Mouse (Mus musculus): ENCODE measurements around the gene Lamb1. TPM values are rescaled to one million over a fixed set of nuclear protein-coding genes. Genes with fewer than 3 reads are reported as not detected.

The Lamb1 gene
- total and polyA plus RNA-seq, 3 experiments = 0.11 TPM; not detected in 2

GRCm38 (mm10) chr12:31239031-31239583 lies 25.9 kb upstream of the Lamb1 start:
- H3K4me1 ChIP-seq (ENCODE audit: insufficient read depth, low read depth, low read length) = no peaks in the 10 kb centered on the region
- H3K27me3 ChIP-seq (ENCODE audit: insufficient read depth, low read length) = peaks cover 9% of the 10 kb centered on the region
- no peak for ATAC-seq (ENCODE audit: extremely low read depth, insufficient number of reproducible peaks, low FRiP score, poor library complexity, severe bottlenecking)
- H3K9me3 ChIP-seq (replicated peaks) = no peaks in the 10 kb centered on the region
- no peak for TF ChIP-seq GATA1 (IDR thresholded peaks at IDR 0.05; ENCODE audit: borderline replicate concordance, low read length)
- no peak for TF ChIP-seq GATA2 (IDR thresholded peaks at IDR 0.05; ENCODE audit: borderline replicate concordance, low read depth, low read length)
- no peak for TF ChIP-seq CTCF (IDR thresholded peaks at IDR 0.05; ENCODE audit: low read depth, low read length)
- TF ChIP-seq POLR2AphosphoS5 (IDR thresholded peaks at IDR 0.05; ENCODE audit: insufficient replicate concordance, low read depth, low read length) = no peak
- no peak for TF ChIP-seq TAL1 (conservative IDR thresholded peaks at IDR 0.05; ENCODE audit: low read depth, low read length)
- no peaks in the 10 kb centered on the region for H3K36me3 ChIP-seq (replicated peaks)
- no peak overlapping the region for H3K4me3 ChIP-seq (ENCODE audit: low read depth, low read length)
- no peak for DNase-seq (ENCODE audit: low spot score)

GRCm38 (mm10) chr12:31239798-31240197 lies 25.2 kb upstream of the Lamb1 start:
- no peaks in the 10 kb centered on the region for H3K36me3 ChIP-seq (replicated peaks)
- no peak for ATAC-seq (ENCODE audit: extremely low read depth, insufficient number of reproducible peaks, low FRiP score, poor library complexity, severe bottlenecking)
- no peak for DNase-seq (ENCODE audit: low spot score)
- H3K27me3 ChIP-seq (ENCODE audit: insufficient read depth, low read length) = peaks cover 6% of the 10 kb centered on the region
- TF ChIP-seq GATA1 (IDR thresholded peaks at IDR 0.05; ENCODE audit: borderline replicate concordance, low read length) (no peak), POLR2AphosphoS5 (IDR thresholded peaks at IDR 0.05; ENCODE audit: insufficient replicate concordance, low read depth, low read length) (no peak), CTCF (IDR thresholded peaks at IDR 0.05; ENCODE audit: low read depth, low read length) (no peak), GATA2 (IDR thresholded peaks at IDR 0.05; ENCODE audit: borderline replicate concordance, low read depth, low read length) (no peak), TAL1 (conservative IDR thresholded peaks at IDR 0.05; ENCODE audit: low read depth, low read length) (no peak)
- no peaks in the 10 kb centered on the region for H3K9me3 ChIP-seq (replicated peaks)
- no peaks in the 10 kb centered on the region for H3K4me1 ChIP-seq (ENCODE audit: insufficient read depth, low read depth, low read length)
- H3K4me3 ChIP-seq (ENCODE audit: low read depth, low read length) = no peak overlapping the region

GRCm38 (mm10) chr12:31240470-31240869 lies 24.6 kb upstream of the Lamb1 start, which contains the start of gene Gm6993:
Gene Gm6993 (plus strand): TSS chr12:31240770.
- H3K27me3 ChIP-seq (ENCODE audit: insufficient read depth, low read length) = peaks cover 6% of the 10 kb centered on the region
- ATAC-seq (ENCODE audit: extremely low read depth, insufficient number of reproducible peaks, low FRiP score, poor library complexity, severe bottlenecking) (no peak), DNase-seq (ENCODE audit: low spot score) (no peak)
- H3K9me3 ChIP-seq (replicated peaks) = no peaks in the 10 kb centered on the region
- no peak within 1 kb of the TSS; the same call in 1 of the 2 replicates for H3K4me3 ChIP-seq (ENCODE audit: low read depth, low read length)
- H3K4me1 ChIP-seq (ENCODE audit: insufficient read depth, low read depth, low read length) = no peaks in the 10 kb centered on the region
- H3K36me3 ChIP-seq (replicated peaks) = no peaks in the 10 kb centered on the region
- no peak for TF ChIP-seq POLR2AphosphoS5 (IDR thresholded peaks at IDR 0.05; ENCODE audit: insufficient replicate concordance, low read depth, low read length)
- no peak for TF ChIP-seq GATA2 (IDR thresholded peaks at IDR 0.05; ENCODE audit: borderline replicate concordance, low read depth, low read length)
- no peak for TF ChIP-seq CTCF (IDR thresholded peaks at IDR 0.05; ENCODE audit: low read depth, low read length)
- no peak for TF ChIP-seq GATA1 (IDR thresholded peaks at IDR 0.05; ENCODE audit: borderline replicate concordance, low read length)
- TF ChIP-seq TAL1 (conservative IDR thresholded peaks at IDR 0.05; ENCODE audit: low read depth, low read length) = no peak

GRCm38 (mm10) chr12:31241595-31242342 lies 23.3 kb upstream of the Lamb1 start:
- H3K4me3 ChIP-seq (ENCODE audit: low read depth, low read length) = no peak overlapping the region
- H3K4me1 ChIP-seq (ENCODE audit: insufficient read depth, low read depth, low read length) = no peaks in the 10 kb centered on the region
- no peaks in the 10 kb centered on the region for H3K36me3 ChIP-seq (replicated peaks)
- DNase-seq (ENCODE audit: low spot score) (no peak), ATAC-seq (ENCODE audit: extremely low read depth, insufficient number of reproducible peaks, low FRiP score, poor library complexity, severe bottlenecking) (no peak)
- no peak for TF ChIP-seq POLR2AphosphoS5 (IDR thresholded peaks at IDR 0.05; ENCODE audit: insufficient replicate concordance, low read depth, low read length)
- TF ChIP-seq GATA2 (IDR thresholded peaks at IDR 0.05; ENCODE audit: borderline replicate concordance, low read depth, low read length) = no peak
- no peak for TF ChIP-seq TAL1 (conservative IDR thresholded peaks at IDR 0.05; ENCODE audit: low read depth, low read length)
- TF ChIP-seq CTCF (IDR thresholded peaks at IDR 0.05; ENCODE audit: low read depth, low read length) = no peak
- no peak for TF ChIP-seq GATA1 (IDR thresholded peaks at IDR 0.05; ENCODE audit: borderline replicate concordance, low read length)
- H3K9me3 ChIP-seq (replicated peaks) = no peaks in the 10 kb centered on the region
- H3K27me3 ChIP-seq (ENCODE audit: insufficient read depth, low read length) = peaks cover 6% of the 10 kb centered on the region

DNA sequence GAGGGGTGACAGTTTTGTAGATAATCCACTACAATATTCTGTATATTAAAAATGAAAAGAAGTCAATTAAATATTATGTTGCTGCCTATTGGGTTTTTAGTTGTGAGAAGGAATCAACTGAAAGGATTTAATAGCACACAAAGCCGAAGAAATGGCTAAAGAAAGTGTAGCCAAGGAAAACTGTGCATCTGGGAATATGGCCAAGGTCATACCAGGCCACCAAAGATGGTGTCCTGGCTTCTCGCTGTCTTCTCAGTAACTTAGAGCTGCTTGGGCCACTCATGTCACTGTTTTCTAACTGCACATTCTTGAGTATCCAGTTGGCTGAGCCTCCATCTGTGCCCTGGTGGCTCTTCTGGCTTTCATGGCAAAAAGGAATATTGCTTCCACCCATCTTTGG lies 21.0 kb upstream of the Lamb1 start:
- Histone ChIP-seq H3K27me3 (ENCODE audit: insufficient read depth, low read length) (peaks cover 6% of the 10 kb centered on the region), H3K9me3 (replicated peaks) (no peaks in the 10 kb centered on the region), H3K36me3 (replicated peaks) (no peaks in the 10 kb centered on the region), H3K4me1 (ENCODE audit: insufficient read depth, low read depth, low read length) (no peaks in the 10 kb centered on the region), H3K4me3 (ENCODE audit: low read depth, low read length) (no peak overlapping the region)
- TF ChIP-seq GATA2 (IDR thresholded peaks at IDR 0.05; ENCODE audit: borderline replicate concordance, low read depth, low read length) = no peak
- TF ChIP-seq POLR2AphosphoS5 (IDR thresholded peaks at IDR 0.05; ENCODE audit: insufficient replicate concordance, low read depth, low read length) = no peak
- no peak for TF ChIP-seq CTCF (IDR thresholded peaks at IDR 0.05; ENCODE audit: low read depth, low read length)
- TF ChIP-seq TAL1 (conservative IDR thresholded peaks at IDR 0.05; ENCODE audit: low read depth, low read length) = no peak
- TF ChIP-seq GATA1 (IDR thresholded peaks at IDR 0.05; ENCODE audit: borderline replicate concordance, low read length) = no peak
- no peak for ATAC-seq (ENCODE audit: extremely low read depth, insufficient number of reproducible peaks, low FRiP score, poor library complexity, severe bottlenecking)
- no peak for DNase-seq (ENCODE audit: low spot score)

DNA sequence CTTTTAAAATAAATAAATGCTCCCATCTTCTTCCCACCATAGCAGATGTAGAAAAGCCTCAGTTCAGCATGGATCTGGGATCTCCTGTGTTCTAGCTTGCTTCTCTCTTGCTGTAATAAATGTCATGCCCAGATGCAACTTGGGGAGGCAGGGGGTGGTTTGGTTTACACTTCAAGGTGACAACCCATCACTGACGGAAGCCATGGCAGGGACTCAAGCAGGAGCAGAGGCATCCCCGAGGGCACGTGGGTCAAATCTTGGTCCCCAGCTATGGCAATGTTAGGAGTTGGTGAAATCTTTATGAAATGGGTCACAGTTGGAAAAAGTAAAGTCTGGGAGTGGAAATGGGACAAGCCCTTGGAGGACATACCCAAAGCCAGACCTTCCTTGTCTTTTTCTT lies 20.3 kb upstream of the Lamb1 start:
- no peaks in the 10 kb centered on the region for H3K9me3 ChIP-seq (replicated peaks)
- H3K4me3 ChIP-seq (ENCODE audit: low read depth, low read length) = no peak overlapping the region
- peaks cover 6% of the 10 kb centered on the region for H3K27me3 ChIP-seq (ENCODE audit: insufficient read depth, low read length)
- H3K36me3 ChIP-seq (replicated peaks) = no peaks in the 10 kb centered on the region
- ATAC-seq (ENCODE audit: extremely low read depth, insufficient number of reproducible peaks, low FRiP score, poor library complexity, severe bottlenecking) (no peak), DNase-seq (ENCODE audit: low spot score) (no peak)
- no peaks in the 10 kb centered on the region for H3K4me1 ChIP-seq (ENCODE audit: insufficient read depth, low read depth, low read length)
- no peak for TF ChIP-seq POLR2AphosphoS5 (IDR thresholded peaks at IDR 0.05; ENCODE audit: insufficient replicate concordance, low read depth, low read length)
- TF ChIP-seq TAL1 (conservative IDR thresholded peaks at IDR 0.05; ENCODE audit: low read depth, low read length) = no peak
- no peak for TF ChIP-seq CTCF (IDR thresholded peaks at IDR 0.05; ENCODE audit: low read depth, low read length)
- no peak for TF ChIP-seq GATA1 (IDR thresholded peaks at IDR 0.05; ENCODE audit: borderline replicate concordance, low read length)
- TF ChIP-seq GATA2 (IDR thresholded peaks at IDR 0.05; ENCODE audit: borderline replicate concordance, low read depth, low read length) = no peak
